Mouse (Mus musculus) retina, embryonic 14.5 days (tissue): ENCODE data around the gene Lamtor4.

ENCODE experiments used
- DNase-seq: peaks from one replicate; pipeline ENCODE4 v3.0.0-alpha.2; 2015; ENCODE audit warnings: low spot score

The Lamtor4 gene

GRCm38 (mm10) chr5:138260834-138261233 is 5.6 kb downstream of the Lamtor4 start:
- DNase-seq = no peak

DNA sequence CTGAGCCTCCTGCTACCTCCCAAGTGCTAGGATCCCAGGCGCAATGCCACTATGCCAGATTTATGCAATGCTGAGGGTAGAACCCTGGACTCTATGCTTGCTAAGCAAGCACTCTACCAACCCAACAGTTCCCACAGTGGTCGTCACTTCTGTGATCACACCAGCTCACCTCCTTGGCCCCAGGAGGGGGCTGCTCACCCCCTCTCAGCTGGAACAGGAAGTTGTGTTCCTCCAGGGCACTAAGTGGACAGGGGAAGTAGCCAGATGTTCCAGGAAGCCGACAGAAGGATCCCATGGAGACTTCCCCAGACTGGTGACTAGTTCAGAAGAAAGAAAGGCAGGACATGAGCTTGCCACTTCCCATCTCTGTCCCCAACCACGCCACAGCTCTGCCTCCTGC is 6.7 kb downstream of the Lamtor4 start:
- DNase-seq = no peak

GRCm38 (mm10) chr5:138262582-138263240 is 7.4 kb downstream of the Lamtor4 start:
- DNase-seq = no peak

DNA sequence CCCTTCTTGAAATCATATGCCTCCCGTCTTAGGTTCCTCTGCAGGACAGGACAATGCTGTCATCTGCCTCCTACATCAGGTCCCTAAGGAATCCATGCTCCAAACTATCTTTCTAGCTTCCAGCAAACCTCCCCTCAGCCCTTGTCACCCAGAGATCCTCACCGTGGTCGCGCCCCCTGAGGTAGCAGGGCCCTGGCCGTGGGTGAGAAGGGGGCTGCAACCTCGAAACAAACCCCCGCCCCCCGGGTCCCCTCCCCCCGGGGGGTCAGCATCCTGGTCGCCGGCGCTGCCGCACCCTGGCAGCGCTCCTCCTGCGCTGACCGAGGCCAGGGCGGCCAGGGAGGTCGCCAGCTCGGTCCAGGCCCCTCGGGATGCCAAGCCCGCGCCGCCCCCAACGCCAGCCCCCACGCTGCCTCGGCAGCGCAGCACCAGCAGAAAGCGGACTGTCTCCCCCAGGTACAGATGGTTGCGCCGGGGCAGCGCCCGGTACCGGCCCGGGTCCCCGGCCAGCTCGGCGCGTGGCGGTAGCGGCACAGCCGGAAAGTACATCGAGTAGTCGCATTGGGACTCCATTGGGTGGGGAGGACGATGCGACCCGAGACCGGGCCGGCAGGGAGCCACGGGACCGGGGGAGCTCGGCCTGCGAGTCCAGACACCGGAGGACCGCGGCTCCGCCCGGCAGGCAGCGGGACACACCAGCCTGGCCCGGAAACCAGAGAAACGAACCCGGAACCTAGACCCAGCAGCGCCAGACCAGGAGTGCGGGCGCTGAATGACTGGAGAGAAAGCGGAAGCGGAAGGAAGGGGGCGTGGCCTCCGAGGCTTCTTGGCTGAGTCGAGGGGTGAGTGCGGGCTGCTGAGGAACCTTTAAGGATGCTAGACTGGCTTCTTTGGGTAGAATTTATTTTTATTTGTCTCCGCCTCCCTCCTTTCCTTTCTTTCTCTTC is 8.3 kb downstream of the Lamtor4 start, which contains the start of gene BC037034:
Gene BC037034 (minus strand): TSS at position 774 of the 947 bp plus-strand sequence.
- peak; percentile 92 for DNase-seq

- no peak for DNase-seq
Observed at GRCm38 (mm10) chr5:138264207-138264578, 8.9 kb downstream of the Lamtor4 start.

DNA sequence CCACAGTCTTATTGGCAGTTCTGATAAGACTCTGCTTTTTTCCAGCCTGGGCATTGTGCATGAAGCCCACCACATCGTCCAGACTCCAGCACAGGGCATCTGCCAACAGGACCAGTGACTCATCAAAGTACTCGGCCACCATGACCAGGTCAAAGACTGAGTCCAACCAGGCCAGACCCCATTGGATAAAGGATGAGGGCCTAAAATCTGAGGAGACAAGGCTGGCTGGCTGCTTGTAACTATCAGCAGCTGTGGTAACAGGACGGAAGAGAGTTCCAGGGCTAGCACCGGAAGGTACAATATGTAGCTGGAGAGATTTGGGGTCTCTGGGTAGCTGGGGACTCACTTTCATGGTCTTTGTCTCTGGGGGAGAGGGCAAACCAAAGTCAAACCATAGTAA is 10.4 kb downstream of the Lamtor4 start:
- DNase-seq = no peak

- DNase-seq = no peak
Observed at GRCm38 (mm10) chr5:138267114-138267513, 11.8 kb downstream of the Lamtor4 start.

GRCm38 (mm10) chr5:138268980-138269379 is 13.7 kb downstream of the Lamtor4 start:
- no peak for DNase-seq

DNA sequence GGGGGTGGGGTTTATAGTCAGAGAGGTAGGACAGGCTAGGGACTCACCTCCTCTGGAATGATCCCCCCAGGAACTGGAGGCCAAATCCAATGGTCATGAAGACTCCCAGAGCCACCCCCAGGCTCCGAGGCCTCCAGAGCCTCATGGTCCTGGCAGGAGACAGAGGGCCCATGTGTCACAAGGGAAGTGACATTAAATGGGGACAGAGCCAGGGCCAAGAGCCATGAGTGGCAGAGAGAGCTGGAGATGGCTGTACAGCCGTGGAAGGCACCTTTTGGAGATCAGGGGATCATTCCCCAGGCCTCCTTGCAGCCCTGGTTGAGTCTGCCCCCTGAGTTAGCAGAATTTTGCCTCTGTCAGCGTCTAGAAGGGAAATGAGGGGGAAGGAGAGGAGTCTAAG is 15.9 kb downstream of the Lamtor4 start:
- DNase-seq = no peak

GRCm38 (mm10) chr5:138272409-138272923 is 17.2 kb downstream of the Lamtor4 start, which contains the start of gene Gal3st4:
Gene Gal3st4, minus strand, starts transcription at chr5:138272840.
- DNase-seq = peak; percentile 68

DNA sequence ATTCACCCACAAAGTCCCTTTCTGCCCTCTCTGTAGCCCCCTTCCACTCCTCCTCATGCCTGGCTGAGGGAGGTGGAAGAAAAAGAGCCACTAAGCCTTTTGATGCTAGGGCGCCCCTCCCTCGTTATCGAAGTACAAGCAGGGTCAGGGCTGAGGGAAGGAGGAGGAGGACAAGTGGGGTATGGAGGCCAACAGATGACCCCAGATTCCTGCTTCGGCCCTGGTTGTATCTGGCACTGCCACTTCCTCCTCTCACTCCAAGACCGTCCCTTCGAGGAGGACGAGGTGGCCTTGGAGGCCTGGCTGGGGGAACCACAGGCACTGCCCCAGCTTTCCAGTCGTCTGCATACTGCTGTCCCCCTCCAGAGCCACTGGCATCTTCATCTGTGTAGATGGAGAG is 18.9 kb downstream of the Lamtor4 start:
- no peak for DNase-seq

GRCm38 (mm10) chr5:138275216-138276050 is 20.2 kb downstream of the Lamtor4 start:
- DNase-seq = peak; percentile 46

- no peak for DNase-seq
Observed at GRCm38 (mm10) chr5:138277994-138278393, 22.7 kb downstream of the Lamtor4 start.

DNA sequence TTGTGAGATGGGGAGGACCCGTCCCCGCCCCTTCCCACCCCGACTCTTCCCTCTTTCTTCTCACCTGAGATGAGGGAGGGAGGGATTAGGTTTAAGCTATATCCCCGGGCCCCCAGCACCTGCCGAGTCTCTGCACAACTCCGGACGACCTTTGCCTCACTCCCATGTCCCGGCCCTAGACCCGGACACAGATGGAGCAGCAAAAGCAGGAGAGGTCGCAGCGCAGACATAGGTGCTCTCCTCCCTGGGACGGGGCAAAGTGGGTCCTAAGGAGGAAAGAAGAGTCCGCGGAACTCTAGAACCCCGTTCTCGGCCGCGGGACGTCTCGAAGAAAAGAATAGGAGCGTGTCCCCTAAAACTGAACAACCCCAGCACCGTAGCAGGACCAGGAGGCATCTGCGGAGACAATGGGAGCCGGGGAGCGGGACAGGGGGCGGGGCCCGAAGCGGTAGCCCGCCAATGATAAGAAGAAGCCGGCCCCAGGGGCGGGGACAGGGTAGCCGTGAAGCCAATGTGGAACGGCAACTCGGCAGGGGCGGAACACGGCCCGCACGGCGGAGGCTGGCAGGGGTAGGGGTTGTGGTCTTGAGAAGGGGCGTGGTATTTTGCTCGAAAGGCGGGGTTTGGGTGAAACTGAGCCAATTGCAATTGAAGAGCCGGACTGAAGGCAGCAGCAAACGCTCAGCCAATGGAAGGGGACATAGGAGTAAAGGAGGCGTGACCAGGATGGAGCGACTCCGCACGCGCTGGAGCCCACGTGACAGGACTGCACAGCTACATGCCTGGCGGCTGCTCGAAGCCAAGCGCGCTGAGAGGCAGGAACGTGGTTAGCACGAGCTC is 24.5 kb downstream of the Lamtor4 start, which contains the start of the genes Gm43720, Gpc2 and Stag3:
Gene Gm43720 (minus strand): TSS at position 374 of the 840 bp plus-strand sequence.
Gene Gpc2 (minus strand): TSS at position 421 of the 840 bp plus-strand sequence.
Gene Stag3 (plus strand): TSS at position 656 of the 840 bp plus-strand sequence.
- peak; percentile 97 for DNase-seq

- no peak for DNase-seq
Observed at GRCm38 (mm10) chr5:138280425-138280768, 25.1 kb downstream of the Lamtor4 start.

GRCm38 (mm10) chr5:138280829-138281228 is 25.5 kb downstream of the Lamtor4 start:
- DNase-seq = no peak

- no peak for DNase-seq
Observed at GRCm38 (mm10) chr5:138281798-138282197, 26.5 kb downstream of the Lamtor4 start.

- no peak for DNase-seq
Observed at GRCm38 (mm10) chr5:138283540-138283939, 28.3 kb downstream of the Lamtor4 start.

GRCm38 (mm10) chr5:138287861-138288260 is 32.6 kb downstream of the Lamtor4 start:
- no peak for DNase-seq

DNA sequence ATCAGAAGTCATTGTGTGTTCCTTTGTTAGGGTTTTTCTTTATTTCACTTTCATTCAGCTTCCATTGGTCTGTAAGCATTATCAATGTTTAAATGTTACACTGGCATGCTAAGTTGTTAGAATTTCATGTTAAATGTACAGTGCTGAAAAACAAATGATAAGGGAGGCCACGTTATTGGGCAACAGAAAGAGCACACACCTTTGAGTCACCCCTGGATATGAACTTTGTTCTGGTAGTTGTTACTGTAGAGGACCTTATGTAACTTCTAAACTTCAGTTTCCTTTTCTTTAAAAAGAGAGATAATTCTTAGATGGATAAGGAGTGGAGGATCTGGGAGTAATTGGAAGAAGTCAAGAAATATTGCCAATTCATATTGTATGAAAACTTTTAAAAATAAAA is 36.4 kb downstream of the Lamtor4 start:
- DNase-seq = no peak

DNA sequence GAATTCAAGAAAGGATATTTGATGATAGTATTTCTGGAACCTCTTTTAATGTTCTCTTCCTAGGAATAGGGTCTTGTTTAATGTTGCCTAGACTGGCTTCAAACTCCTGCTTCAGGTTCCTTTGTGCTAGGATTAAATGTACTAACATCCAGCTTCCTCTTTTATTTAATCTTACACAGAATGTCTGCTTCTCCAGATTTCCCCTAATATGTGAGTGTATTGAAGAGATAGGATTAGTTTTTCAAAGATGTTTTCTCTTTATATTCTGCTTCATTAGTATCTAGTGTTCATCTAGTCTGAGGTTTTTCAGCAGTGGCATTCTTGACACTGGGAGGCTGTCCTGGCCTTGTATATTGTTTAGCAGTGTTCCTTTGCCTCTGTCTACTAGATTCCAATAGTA is 38.9 kb downstream of the Lamtor4 start:
- DNase-seq = no peak
